Mouse (Mus musculus): ENCODE results near the gene B3glct.

B3glct gene

DNA sequence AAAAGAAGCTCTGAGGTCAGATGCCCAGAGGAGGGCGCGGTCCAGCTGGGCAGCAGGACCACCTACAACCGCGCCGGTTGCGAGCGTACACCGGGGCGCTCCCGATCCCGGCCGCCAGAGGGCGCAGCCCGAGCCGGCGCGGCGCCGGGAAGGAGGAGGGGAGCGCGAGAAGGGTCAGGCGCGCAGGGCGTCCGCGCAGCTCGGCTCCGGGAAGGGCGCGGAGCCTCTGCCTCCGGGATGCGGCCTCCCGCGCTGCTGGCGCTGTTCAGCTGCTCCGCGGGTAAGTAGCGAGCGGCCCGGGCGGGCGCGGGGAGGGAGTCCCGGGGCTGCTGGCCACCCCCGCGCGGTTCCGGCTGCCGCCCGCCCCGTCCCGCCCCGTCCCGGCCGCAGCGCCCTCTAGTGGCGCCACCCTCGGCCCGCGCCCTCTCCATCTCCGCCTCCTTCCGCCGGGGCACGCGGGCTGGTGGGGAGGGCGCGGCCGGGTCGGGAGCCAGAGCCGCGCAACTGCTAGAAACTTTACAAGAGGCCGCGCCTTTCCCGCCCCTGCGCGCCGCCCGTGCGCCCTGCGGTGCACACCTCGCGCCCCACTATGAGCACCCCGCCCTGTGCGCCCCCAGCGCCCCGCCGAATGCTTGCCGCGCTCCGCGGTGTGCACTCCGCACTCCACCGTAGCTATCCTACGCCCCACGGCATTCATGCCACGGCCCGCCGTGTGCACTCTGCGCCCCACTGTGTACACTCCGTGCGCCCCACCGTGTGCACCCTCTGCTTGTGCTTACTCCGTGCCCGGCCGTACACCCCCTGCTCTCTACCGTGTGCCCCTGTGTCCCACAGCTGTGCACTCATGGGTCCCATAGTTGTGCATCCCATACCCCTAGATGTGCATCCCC, at the start of gene B3glct:
Gene B3glct (plus strand): TSS at position 131 of the 890 bp plus-strand sequence.
- DNase-seq (ENCODE audit: low read depth, low spot score) = peak; percentile 50

- no peak for DNase-seq (ENCODE audit: low read depth, low spot score)
Measured at GRCm38 (mm10) chr5:149634409-149635035, 43.5 kb upstream of the B3glct start.

- DNase-seq (ENCODE audit: low read depth, low spot score) = no peak
Measured at GRCm38 (mm10) chr5:149635556-149635955, 42.5 kb upstream of the B3glct start.

DNA sequence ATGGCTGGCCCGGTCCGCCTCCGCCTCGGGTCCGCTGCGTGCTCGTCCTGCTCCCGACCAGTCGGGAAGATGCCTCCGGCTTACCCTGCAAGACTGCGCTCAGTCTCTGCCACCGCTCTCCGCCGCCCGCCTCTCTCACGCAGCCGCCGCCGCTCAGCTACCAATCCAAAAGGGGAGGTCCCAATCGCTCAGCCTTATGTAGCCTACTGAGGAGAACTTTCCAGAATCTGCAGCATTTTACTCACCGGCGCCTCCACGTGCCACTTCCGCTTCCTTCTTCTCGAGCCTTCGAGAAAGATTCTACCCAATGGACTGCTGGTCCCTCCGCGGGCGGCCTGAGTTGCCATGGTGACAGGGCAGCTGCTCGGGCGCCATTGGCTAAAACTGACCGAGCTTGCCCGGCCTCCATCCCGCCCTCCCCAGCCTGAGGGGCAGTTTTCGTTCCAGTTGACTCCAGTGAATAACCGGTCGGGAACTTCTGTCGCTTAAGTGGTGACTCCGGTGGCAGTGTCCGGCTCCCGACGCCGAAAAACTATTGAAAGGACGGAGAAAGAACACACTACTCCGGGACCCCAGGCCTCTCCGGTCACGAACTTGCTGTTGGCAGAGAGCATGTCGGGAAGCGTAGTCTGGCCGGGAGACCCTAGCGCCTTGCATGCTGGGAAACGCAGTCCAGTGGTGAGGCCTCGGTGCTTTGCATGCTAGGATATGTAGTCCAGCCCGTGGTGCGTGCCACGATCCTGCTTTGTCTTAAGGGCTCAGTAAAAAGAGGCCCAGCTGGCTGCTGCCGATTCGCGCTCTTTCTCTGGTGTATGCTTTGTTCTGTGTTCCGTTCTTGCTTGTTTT, 41.7 kb upstream of the B3glct start, which contains the start of gene Hsph1:
Gene Hsph1 (minus strand): TSS at position 302 of the 846 bp plus-strand sequence.
- peak; percentile 97 for DNase-seq (ENCODE audit: low read depth, low spot score)

- DNase-seq (ENCODE audit: low read depth, low spot score) = no peak
Measured at GRCm38 (mm10) chr5:149637306-149637705, 40.7 kb upstream of the B3glct start.

DNA sequence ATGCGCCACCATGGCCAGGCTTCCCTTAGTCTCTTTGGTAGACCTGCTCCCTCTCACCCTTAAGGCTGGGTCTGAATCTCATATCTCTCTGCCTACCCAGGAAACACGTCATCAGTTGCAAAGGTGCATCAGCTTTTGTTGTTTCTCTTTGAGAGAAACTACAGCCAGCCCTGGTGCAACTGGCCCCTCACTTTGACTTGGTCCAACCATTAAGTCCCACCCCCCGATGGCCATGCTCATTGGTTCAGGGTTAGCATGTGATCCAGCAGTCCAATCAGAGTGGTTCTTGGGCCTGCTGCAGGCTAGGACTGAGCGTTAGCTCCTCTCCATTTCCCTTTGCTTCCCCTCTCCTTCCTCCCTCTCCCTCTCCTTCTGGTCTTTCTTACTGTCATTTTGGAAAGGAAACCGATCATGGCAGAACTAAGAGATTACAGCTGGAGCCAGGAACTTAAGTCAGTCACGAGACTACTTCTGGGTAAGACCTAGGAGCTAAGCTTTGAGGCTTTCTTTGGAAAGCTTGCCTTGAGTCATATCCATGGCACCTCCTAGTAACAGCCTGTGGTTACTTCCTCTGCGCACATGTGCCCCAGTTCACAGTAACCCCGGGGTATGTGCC, 36.6 kb upstream of the B3glct start:
- DNase-seq (ENCODE audit: low read depth, low spot score) = no peak

GRCm38 (mm10) chr5:149642366-149642765, 35.7 kb upstream of the B3glct start:
- DNase-seq (ENCODE audit: low read depth, low spot score) = no peak

DNA sequence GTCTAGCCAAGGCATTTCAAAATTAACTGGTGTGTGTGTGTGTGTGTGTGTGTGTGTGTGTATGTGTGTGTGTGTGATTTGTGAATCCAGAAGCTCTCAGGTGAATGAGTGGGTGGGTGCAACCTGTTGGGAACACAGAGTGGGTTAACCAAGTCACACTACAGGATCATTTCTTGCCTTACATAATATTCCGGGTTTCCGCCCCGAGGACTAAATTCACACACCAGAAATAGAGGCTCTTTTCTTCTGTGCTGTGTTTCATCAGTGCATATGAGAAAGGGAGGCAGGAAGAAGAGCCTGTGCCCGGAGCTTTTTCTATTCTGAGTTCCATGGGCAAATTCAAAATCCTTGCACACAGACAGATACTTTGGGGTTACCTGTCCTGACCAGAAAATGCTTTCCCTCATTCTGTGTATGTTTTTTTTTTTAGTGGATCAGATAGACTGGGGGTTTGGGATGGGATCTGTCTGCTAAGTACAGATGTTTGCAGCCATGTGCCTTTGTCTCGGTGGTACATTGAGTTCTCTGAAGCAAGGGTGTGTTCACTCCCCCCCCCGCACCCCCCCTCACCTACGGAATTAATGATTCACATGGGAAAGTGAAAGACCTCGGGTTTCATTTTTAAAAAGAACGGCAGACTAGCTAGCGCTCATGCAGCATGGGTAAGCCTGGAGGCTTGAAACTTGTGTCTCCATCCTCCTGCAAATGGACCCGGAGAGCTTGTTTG, 35.1 kb upstream of the B3glct start:
- DNase-seq (ENCODE audit: low read depth, low spot score) = no peak

GRCm38 (mm10) chr5:149647367-149648115, 30.5 kb upstream of the B3glct start:
- DNase-seq (ENCODE audit: low read depth, low spot score) = no peak

DNA sequence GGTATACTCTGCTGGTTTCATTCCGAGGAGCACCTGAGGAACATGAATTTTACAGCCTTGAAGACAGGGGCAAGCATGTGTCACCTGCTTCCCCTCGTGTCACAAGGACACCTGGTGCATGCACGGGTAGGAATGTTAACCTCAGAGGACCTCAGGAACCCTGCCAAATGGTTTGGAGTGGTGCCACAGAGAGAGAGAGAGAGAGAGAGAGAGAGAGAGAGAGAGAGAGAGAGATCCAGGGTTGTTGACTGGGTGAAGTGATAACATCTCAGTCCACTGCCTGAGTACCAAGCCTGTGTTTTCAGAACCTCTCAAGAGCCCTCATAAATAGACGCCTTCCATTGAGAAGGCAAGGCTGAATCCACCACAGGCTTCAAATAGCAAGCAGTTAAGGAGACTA, 29.8 kb upstream of the B3glct start:
- no peak for DNase-seq (ENCODE audit: low read depth, low spot score)

DNA sequence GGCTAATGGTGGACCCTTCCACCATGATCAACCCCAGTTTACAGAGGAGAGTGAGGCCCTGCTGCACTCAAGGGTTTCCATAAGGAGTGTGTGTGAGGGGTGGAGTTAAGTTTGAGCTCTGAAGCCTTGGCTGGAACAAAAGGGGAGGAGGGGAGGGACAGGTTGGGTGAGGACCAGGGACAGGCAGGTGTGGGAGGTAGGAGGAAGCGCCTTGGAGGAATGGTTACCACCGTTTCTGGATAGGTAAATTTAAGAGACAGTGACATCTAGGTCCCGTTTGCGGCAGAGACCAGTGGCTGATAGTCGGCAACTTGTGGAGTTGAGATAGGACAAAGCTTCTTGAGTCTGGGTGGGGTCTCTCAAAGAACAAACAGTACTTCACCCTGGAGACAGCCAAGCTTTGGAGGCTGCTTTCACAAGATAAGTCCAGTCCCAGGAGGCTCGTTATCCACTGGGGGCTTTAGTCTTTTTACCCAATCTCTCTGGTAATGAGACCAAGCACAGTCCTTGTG, 29.1 kb upstream of the B3glct start:
- DNase-seq (ENCODE audit: low read depth, low spot score) = no peak

- no peak for DNase-seq (ENCODE audit: low read depth, low spot score)
Measured at GRCm38 (mm10) chr5:149649499-149650178, 28.4 kb upstream of the B3glct start.

- no peak for DNase-seq (ENCODE audit: low read depth, low spot score)
Measured at GRCm38 (mm10) chr5:149650179-149650553, 27.9 kb upstream of the B3glct start.

DNA sequence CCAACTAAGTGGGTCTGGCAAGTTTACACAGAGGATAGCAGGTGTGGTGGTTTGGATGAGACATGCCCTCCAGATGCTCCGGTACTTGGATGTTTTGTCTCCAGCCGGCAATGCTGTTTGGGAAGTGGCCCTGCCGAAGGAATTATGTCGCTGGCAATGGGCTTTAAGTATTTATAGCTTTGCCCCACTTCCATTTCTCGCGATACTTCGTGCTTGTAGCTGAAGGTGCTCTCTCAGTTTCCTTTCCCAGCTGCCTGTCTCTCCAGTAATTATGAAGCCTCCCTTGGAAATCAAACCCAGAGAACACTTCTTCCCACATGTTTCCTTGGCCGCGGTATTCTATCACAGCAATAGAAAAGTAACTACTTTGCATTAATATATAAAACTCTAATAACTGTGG, 22.4 kb upstream of the B3glct start:
- DNase-seq (ENCODE audit: low read depth, low spot score) = no peak

GRCm38 (mm10) chr5:149658022-149658421, 20.0 kb upstream of the B3glct start:
- no peak for DNase-seq (ENCODE audit: low read depth, low spot score)

DNA sequence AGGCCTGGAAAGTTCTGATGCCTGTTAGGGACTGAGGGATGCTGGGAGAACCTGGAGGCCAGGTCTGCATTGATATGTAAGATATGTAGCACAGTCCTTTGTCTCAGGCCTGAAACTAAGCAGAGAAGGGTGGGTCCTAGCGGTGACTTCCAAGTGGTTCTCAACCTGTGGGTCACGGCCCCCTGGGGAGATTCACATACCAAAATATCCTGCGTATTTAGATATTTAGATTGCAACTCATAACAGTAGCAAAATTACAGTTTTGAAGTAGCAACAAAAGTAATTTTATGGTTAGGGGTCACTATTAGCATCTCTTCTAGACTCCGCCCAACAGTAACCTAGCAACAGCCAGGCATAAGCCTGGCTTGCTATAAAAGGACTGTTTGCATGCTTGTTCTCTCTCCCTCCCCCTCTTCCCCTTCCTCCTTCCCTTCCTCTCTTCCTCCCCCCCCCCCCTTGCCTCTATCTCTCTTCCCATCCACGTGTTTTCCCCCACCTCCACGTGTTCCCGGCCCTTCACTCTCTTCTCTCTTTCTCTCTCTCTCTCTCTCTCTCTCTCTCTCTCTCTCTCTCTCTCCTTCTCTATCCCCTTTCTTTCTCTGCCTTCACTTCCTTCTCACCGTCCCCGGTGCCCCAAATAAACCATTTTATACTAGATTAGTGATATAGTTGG, 19.2 kb upstream of the B3glct start:
- no peak for DNase-seq (ENCODE audit: low read depth, low spot score)

- DNase-seq (ENCODE audit: low read depth, low spot score) = no peak
Measured at GRCm38 (mm10) chr5:149659414-149659780, 18.6 kb upstream of the B3glct start.

- DNase-seq (ENCODE audit: low read depth, low spot score) = no peak
Measured at GRCm38 (mm10) chr5:149661428-149661827, 16.6 kb upstream of the B3glct start.

DNA sequence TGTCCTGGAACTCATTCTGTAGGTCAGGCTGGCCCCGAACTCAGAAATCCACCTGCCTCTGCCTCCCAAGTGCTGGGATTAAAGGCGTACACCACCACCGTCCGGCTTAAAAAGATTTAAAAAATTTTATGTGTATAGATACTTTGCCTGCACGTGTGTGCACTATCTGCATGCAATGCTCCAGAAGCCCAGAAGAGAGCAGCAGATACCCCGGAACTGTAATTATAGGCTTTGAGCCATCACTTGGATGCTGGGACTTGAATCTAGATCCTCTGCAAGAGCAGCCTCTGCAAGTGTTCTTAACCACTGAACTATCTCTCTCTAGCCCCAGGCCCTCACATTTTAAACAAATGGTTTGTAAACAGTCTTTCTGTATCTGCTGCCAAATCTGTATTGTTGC, 15.1 kb upstream of the B3glct start:
- no peak for DNase-seq (ENCODE audit: low read depth, low spot score)
